31 mouse cellular contexts compared by ENCODE assay signal in genomic region chr5:140680051-140680450, GRCm38 (mm10).
"Had no signal": no experiment of that assay in that cellular context is flagged by ENCODE, and none has a peak within 500 bp of the region (broad histone marks: within the 10 kb centered on the region; RNA-seq: fewer than 3 reads in every experiment).

No protein-coding gene starts in this region.

- DNase-seq: left cerebral cortex, postnatal 4 days; liver; liver, embryonic 13.5 days; liver, postnatal 0 days; lung, adult 2 months; lung, embryonic 14.5 days; lung, postnatal 10 days; lung, postnatal 14 days; lung, postnatal 36 days; lung, postnatal 4 days; midbrain, embryonic 14.5 days had no signal

- H3K4me3 ChIP-seq: limb, embryonic 10.5 days; limb, embryonic 12.5 days; limb, embryonic 13.5 days; limb, embryonic 15.5 days; liver, embryonic 12.5 days; liver, embryonic 13.5 days; liver, embryonic 15.5 days; lung, embryonic 15.5 days; megakaryocyte, embryonic 14.5 days; midbrain, embryonic 10.5 days; midbrain, embryonic 12.5 days; midbrain, embryonic 13.5 days; midbrain, embryonic 15.5 days; myocyte; neural tube, embryonic 12.5 days; neural tube, embryonic 13.5 days had no signal

- H3K27me3 ChIP-seq: limb, embryonic 12.5 days; limb, embryonic 13.5 days; limb, embryonic 15.5 days; liver, embryonic 12.5 days; liver, embryonic 13.5 days; liver, embryonic 15.5 days; lung, embryonic 15.5 days; megakaryocyte, embryonic 14.5 days; midbrain, embryonic 12.5 days; midbrain, embryonic 13.5 days; midbrain, embryonic 15.5 days; neural tube, embryonic 12.5 days; neural tube, embryonic 13.5 days had no signal

- H3K9me3 ChIP-seq: limb, embryonic 10.5 days; limb, embryonic 12.5 days; limb, embryonic 13.5 days; limb, embryonic 15.5 days; liver, embryonic 12.5 days; liver, embryonic 13.5 days; liver, embryonic 15.5 days; lung, embryonic 15.5 days; megakaryocyte, embryonic 14.5 days; midbrain, embryonic 10.5 days; midbrain, embryonic 12.5 days; midbrain, embryonic 13.5 days; midbrain, embryonic 15.5 days; neural tube, embryonic 12.5 days; neural tube, embryonic 13.5 days had no signal

- H3K36me3 ChIP-seq: liver, embryonic 15.5 days had no signal

- ATAC-seq: liver, embryonic 12.5 days; liver, postnatal 0 days; midbrain, embryonic 13.5 days; midbrain, embryonic 15.5 days; midbrain, embryonic 16.5 days had no signal

- H3K9ac ChIP-seq: limb, embryonic 12.5 days; limb, embryonic 13.5 days; limb, embryonic 15.5 days; liver, embryonic 12.5 days; liver, embryonic 13.5 days; liver, embryonic 14.5 days; liver, embryonic 15.5 days; liver, postnatal 0 days; lung, embryonic 14.5 days; lung, embryonic 15.5 days; midbrain, embryonic 12.5 days; midbrain, embryonic 13.5 days; midbrain, embryonic 15.5 days; neural tube, embryonic 12.5 days; neural tube, embryonic 13.5 days had no signal

- H3K4me1 ChIP-seq: lung, embryonic 15.5 days; midbrain, embryonic 10.5 days; midbrain, embryonic 12.5 days; neural tube, embryonic 12.5 days had no signal

- H3K27ac ChIP-seq: limb, embryonic 10.5 days; limb, embryonic 12.5 days; limb, embryonic 13.5 days; limb, embryonic 15.5 days; liver, embryonic 12.5 days; liver, embryonic 13.5 days; liver, embryonic 14.5 days; liver, embryonic 15.5 days; lung, embryonic 15.5 days; macrophage; midbrain, embryonic 10.5 days; midbrain, embryonic 12.5 days; midbrain, embryonic 13.5 days; midbrain, embryonic 15.5 days; neural tube, embryonic 12.5 days; neural tube, embryonic 13.5 days had no signal

- H3K4me2 ChIP-seq: limb, embryonic 12.5 days; limb, embryonic 13.5 days; limb, embryonic 15.5 days; liver, embryonic 11.5 days; liver, embryonic 12.5 days; liver, embryonic 13.5 days; liver, embryonic 15.5 days; lung, embryonic 14.5 days; lung, embryonic 15.5 days; midbrain, embryonic 11.5 days; midbrain, embryonic 12.5 days; midbrain, embryonic 13.5 days; midbrain, embryonic 15.5 days; neural tube, embryonic 12.5 days; neural tube, embryonic 13.5 days had no signal
